Mouse (Mus musculus): ENCODE measurements around the gene Ano4. TPM values are rescaled to one million over a fixed set of nuclear protein-coding genes. Genes with fewer than 3 reads are reported as not detected.
A peak's percentile ranks its signal among the peaks of the same experiment; 100 is the strongest.

Ano4 gene
- polyA plus RNA-seq (2015; fragmentation: Nextera tagmentation; extraction: Ambion mirVana) = 0.35 and 0.40 TPM in 2 replicates

DNA sequence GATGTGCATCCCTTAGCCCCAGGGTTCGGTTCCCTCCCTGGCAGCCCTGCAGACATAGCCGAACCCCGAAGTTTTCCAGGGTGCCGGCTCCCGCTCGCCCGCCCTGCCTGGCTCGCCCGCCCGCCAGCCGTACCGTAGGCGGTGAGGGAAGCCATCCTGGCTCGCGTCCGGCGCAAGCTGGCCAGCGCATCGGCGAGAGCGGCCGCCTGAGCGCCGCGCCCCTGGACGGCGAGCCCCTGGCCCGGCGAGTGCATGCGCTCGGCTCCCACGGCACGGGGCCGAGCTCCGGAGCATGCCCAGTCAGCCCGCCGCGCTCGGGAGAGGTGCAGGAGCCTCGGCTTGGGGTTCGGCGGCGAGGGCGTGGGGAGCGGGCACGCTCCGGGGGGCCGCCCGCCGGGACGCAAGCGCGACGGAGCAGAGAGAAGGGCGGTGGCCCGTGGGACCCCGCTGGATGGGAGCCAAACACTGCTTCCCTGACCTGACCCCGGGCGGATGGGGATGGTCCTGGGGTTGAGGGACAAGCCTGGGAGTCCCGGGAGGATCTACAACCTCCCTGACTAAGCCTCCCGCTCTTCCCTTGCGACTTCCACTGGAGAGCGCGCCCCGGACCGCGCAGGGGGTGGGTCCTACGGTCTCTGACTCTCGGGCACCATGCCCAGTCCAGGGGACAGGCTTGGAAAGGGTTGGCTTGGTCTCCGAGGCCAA is at the start of gene Ano4:
Gene Ano4 (minus strand): TSS at position 272 of the 705 bp plus-strand sequence.
- Histone ChIP-seq H3K4me1 (replicated peaks; ENCODE audit: control insufficient read depth, insufficient read depth) (no peaks in the 10 kb centered on the region), H3K36me3 (ENCODE audit: control insufficient read depth, insufficient read depth, low read length) (no peaks in the 10 kb centered on the region), H3K9ac (ENCODE audit: low read length) (peak within 1 kb of the TSS; percentile 51), H3K4me2 (replicated peaks; ENCODE audit: low read depth) (peak within 1 kb of the TSS; percentile 90), H3K27ac (replicated peaks) (no peak within 1 kb of the TSS), H3K4me3 (ENCODE audit: low read depth, low read length) (peak within 1 kb of the TSS; percentile 49), H3K9me3 (ENCODE audit: control insufficient read depth, low read length) (no peaks in the 10 kb centered on the region), H3K27me3 (ENCODE audit: control insufficient read depth, insufficient read depth, low read length) (no peaks in the 10 kb centered on the region; the same call in 1 of the 2 replicates)
- DNase-seq (ENCODE audit: low spot score) = peak; percentile 24
- WGBS = under 1% methylated on average over 61 of the region's 70 CpGs
- TF ChIP-seq CTCF (IDR thresholded peaks at IDR 0.05; ENCODE audit: low read depth) (no peak), EP300 (optimal IDR thresholded peaks at IDR 0.05) (no peak)
- ATAC-seq (ENCODE audit: low FRiP score, low TSS enrichment) = peak; percentile 72

DNA sequence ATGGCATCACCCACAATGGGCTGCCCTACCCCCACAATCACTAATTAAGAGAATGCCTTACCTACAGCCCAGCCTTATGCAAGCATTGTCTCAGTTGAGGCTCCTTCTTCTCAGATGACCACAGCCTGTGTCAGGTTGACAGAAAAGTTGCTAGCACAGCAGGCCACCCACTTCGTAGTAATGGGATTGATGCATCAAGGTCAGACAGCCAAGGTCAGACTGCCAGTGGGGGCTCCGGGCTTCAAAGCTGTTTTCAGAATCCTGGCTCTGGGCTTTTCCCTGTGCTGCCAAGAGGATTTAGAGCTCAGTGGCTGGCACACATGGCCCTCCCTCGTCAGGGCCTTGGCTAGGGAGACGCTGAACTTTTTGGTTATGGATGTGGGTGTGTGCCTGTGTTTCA is 48.1 kb upstream of the Ano4 start:
- Histone ChIP-seq H3K4me3 (ENCODE audit: low read depth, low read length) (no peak overlapping the region), H3K36me3 (ENCODE audit: control insufficient read depth, insufficient read depth, low read length) (no peaks in the 10 kb centered on the region), H3K9ac (ENCODE audit: low read length) (no peak overlapping the region), H3K27me3 (ENCODE audit: control insufficient read depth, insufficient read depth, low read length) (no peaks in the 10 kb centered on the region), H3K27ac (replicated peaks) (no peak overlapping the region), H3K4me1 (replicated peaks; ENCODE audit: control insufficient read depth, insufficient read depth) (no peaks in the 10 kb centered on the region), H3K4me2 (replicated peaks; ENCODE audit: low read depth) (no peak overlapping the region), H3K9me3 (ENCODE audit: control insufficient read depth, low read length) (no peaks in the 10 kb centered on the region)
- no peak for DNase-seq (ENCODE audit: low spot score)
- no peak for TF ChIP-seq EP300 (optimal IDR thresholded peaks at IDR 0.05)
- TF ChIP-seq CTCF (IDR thresholded peaks at IDR 0.05; ENCODE audit: low read depth) = no peak
- no peak for ATAC-seq (ENCODE audit: low FRiP score, low TSS enrichment)
- 49% methylated on average over 4 of the region's 4 CpGs for WGBS

DNA sequence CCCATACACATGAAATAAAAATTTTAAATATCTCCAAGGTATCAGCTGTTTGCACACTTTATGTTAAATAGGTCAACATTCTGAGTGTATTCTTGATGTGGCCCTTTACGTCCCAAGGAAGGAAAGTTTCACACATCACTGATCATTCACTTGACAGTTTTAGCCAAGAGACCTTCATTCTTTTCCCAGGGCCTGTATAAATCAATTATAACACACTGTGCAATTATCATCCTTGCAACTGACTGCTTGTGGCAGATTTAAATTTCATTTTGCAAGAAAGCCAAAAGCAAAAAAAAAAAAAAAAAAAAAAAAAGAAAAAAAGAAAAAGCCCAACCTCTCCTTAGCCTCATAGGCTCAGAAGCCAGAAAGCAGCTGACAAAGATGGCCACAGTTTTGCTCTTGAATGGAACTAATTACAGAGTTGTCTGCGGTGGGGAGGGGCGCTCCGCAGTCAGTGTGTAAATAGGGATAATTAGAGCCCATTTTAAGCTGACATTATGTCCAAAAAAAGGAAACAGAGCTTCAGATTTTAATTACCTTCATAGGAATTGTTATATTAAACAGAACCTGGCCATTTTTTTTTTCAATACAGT is 47.1 kb upstream of the Ano4 start:
- DNase-seq (ENCODE audit: low spot score) = no peak

DNA sequence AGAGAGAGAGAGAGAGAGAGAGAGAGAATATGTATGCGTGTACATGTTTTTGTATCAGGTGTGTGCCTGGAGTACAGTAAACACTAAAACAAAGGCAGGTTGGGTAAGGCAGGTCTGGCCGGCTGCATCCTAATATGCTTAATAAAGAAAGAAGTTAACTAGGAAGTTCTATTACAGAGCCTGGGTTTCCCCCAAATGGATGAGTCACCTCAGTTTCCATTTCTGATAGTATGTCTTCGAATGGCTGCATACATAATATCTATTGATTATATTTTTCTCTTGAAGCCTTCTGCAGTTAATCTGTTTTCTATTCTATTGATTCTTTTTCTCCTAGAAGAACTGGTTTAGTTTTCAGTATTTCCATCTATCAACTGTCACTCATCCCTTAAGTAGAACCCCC is 41.9 kb upstream of the Ano4 start:
- WGBS = 74% methylated on average over 3 of the region's 3 CpGs
- no peak overlapping the region for H3K4me2 ChIP-seq (replicated peaks; ENCODE audit: low read depth)
- no peaks in the 10 kb centered on the region for H3K27me3 ChIP-seq (ENCODE audit: control insufficient read depth, insufficient read depth, low read length)
- no peaks in the 10 kb centered on the region for H3K9me3 ChIP-seq (ENCODE audit: control insufficient read depth, low read length)
- H3K36me3 ChIP-seq (ENCODE audit: control insufficient read depth, insufficient read depth, low read length) = no peaks in the 10 kb centered on the region
- DNase-seq (ENCODE audit: low spot score) = no peak
- H3K4me1 ChIP-seq (replicated peaks; ENCODE audit: control insufficient read depth, insufficient read depth) = no peaks in the 10 kb centered on the region
- no peak for TF ChIP-seq EP300 (optimal IDR thresholded peaks at IDR 0.05)
- no peak for TF ChIP-seq CTCF (IDR thresholded peaks at IDR 0.05; ENCODE audit: low read depth)
- H3K4me3 ChIP-seq (ENCODE audit: low read depth, low read length) = no peak overlapping the region
- ATAC-seq (ENCODE audit: low FRiP score, low TSS enrichment) = no peak
- H3K27ac ChIP-seq (replicated peaks) = no peak overlapping the region
- no peak overlapping the region for H3K9ac ChIP-seq (ENCODE audit: low read length)

More for the DNA sequence above, 47.1 kb upstream of the Ano4 start:
- no peak overlapping the region for H3K4me2 ChIP-seq (replicated peaks; ENCODE audit: low read depth)
- H3K4me3 ChIP-seq (ENCODE audit: low read depth, low read length) = no peak overlapping the region
- no peaks in the 10 kb centered on the region for H3K4me1 ChIP-seq (replicated peaks; ENCODE audit: control insufficient read depth, insufficient read depth)
- TF ChIP-seq EP300 (optimal IDR thresholded peaks at IDR 0.05) (no peak), CTCF (IDR thresholded peaks at IDR 0.05; ENCODE audit: low read depth) (no peak)
- H3K27me3 ChIP-seq (ENCODE audit: control insufficient read depth, insufficient read depth, low read length) = no peaks in the 10 kb centered on the region
- WGBS = 85% methylated on average over 4 of the region's 4 CpGs
- no peaks in the 10 kb centered on the region for H3K9me3 ChIP-seq (ENCODE audit: control insufficient read depth, low read length)
- H3K9ac ChIP-seq (ENCODE audit: low read length) = no peak overlapping the region
- no peak overlapping the region for H3K27ac ChIP-seq (replicated peaks)
- H3K36me3 ChIP-seq (ENCODE audit: control insufficient read depth, insufficient read depth, low read length) = no peaks in the 10 kb centered on the region
- no peak for ATAC-seq (ENCODE audit: low FRiP score, low TSS enrichment)

DNA sequence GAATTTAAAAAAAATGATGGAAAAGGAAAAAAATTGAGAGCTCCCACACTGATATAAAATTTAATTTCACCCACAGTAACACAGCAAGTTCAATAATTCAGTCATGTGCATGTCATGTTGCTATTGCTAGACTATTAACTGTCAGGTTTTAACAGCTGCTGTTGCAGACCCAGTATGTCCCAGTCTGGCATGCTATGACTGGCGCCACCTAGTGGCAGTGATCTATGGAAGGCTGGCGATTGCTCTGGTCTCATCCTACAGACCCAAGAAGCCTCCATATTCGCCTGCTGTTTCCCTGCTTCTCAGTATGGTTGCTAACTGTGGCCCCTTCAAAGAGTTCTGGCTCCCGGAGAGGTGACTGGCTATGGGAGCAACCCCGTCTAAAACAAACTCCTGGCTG is 38.9 kb upstream of the Ano4 start:
- Histone ChIP-seq H3K36me3 (ENCODE audit: control insufficient read depth, insufficient read depth, low read length) (no peaks in the 10 kb centered on the region), H3K4me1 (replicated peaks; ENCODE audit: control insufficient read depth, insufficient read depth) (no peaks in the 10 kb centered on the region), H3K27me3 (ENCODE audit: control insufficient read depth, insufficient read depth, low read length) (no peaks in the 10 kb centered on the region), H3K4me2 (replicated peaks; ENCODE audit: low read depth) (no peak overlapping the region), H3K27ac (replicated peaks) (no peak overlapping the region), H3K4me3 (ENCODE audit: low read depth, low read length) (no peak overlapping the region), H3K9me3 (ENCODE audit: control insufficient read depth, low read length) (no peaks in the 10 kb centered on the region), H3K9ac (ENCODE audit: low read length) (no peak overlapping the region)
- WGBS = 3% methylated on average over 5 of the region's 5 CpGs
- DNase-seq (ENCODE audit: low spot score) (peak; percentile 73), ATAC-seq (ENCODE audit: low FRiP score, low TSS enrichment) (no peak)
- TF ChIP-seq CTCF (IDR thresholded peaks at IDR 0.05; ENCODE audit: low read depth) (peak; percentile 84), EP300 (optimal IDR thresholded peaks at IDR 0.05) (no peak)

DNA sequence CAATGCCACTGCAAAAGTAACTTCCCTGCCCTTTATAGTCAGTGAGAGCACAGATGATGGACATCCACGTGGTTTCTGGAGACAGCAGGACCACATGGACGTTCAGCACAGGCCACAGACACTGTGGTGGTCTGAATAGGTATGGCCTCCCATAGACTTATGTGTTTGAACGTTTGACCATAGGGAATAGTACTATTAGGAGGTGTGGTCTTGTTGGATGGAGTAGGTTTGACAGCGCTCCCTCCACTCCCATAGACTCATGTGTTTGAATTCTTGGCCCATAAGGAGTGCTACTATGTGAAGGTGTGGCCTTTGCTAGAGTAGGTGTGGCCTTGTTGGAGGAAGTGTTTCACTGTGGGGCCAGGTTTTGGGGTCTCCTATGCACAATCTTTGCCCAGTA is 33.2 kb upstream of the Ano4 start:
- Histone ChIP-seq H3K4me2 (replicated peaks; ENCODE audit: low read depth) (no peak overlapping the region), H3K36me3 (ENCODE audit: control insufficient read depth, insufficient read depth, low read length) (no peaks in the 10 kb centered on the region), H3K27ac (replicated peaks) (no peak overlapping the region), H3K9me3 (ENCODE audit: control insufficient read depth, low read length) (no peaks in the 10 kb centered on the region), H3K4me3 (ENCODE audit: low read depth, low read length) (no peak overlapping the region), H3K4me1 (replicated peaks; ENCODE audit: control insufficient read depth, insufficient read depth) (no peaks in the 10 kb centered on the region), H3K27me3 (ENCODE audit: control insufficient read depth, insufficient read depth, low read length) (no peaks in the 10 kb centered on the region), H3K9ac (ENCODE audit: low read length) (no peak overlapping the region)
- no peak for ATAC-seq (ENCODE audit: low FRiP score, low TSS enrichment)
- TF ChIP-seq EP300 (optimal IDR thresholded peaks at IDR 0.05) (no peak), CTCF (IDR thresholded peaks at IDR 0.05; ENCODE audit: low read depth) (no peak)
- no peak for DNase-seq (ENCODE audit: low spot score)
- WGBS = 71% methylated on average over 4 of the region's 4 CpGs
